Mouse (Mus musculus) hematopoietic multipotent progenitor cell, adult 10-12 weeks (in vitro differentiated cells): ENCODE measurements around the gene Clybl. TPM values are rescaled to one million over a fixed set of nuclear protein-coding genes. Genes with fewer than 3 reads are reported as not detected.

ENCODE experiments used
- polyA plus RNA-seq: library from polyadenylated mRNA; stranded (reverse); fragments of >175 nt; gene quantifications from 2 replicates; pipeline ENCODE4 v1.2.3, GENCODE M21; 2012; ENCODE audit warnings: low replicate concordance

The Clybl gene
- polyA plus RNA-seq, result 0.37 and 2.2 TPM in 2 replicates

DNA sequence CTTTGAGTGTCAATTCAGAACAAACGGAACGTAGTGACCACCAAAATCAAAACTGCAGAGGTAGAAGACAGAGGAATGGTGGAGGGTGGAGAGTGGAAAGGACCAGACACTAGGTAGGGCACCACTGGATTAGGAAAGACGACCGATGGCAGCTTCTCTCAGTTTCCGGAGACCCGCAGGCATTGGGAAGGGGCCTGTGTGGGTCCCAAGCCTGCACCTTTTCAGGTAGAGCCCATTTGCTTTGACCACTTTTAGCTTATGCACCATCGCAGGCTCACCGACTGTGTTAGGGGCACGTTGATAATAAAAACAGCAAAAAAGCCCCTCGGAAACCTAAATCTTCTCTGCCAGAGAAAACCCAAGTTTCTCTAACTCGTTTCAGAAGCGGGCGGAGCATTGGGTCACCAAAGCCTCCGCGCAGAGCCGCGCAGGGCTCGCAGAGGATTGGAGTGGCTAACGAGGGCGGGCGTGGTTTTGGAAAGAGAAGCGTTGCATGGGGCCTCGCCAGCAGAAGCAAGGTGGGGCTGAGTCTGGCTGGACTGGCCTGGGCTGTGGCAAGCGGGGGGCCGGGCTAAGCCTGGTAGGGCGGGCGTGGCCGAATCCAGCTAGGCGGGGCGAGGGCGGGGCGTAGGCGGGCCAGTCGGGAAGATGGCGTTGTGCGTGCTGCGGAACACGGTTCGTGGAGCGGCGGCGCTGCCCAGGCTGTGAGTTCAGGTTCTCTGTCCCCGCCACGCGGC lies at the start of gene Clybl:
Gene Clybl, plus strand, starts transcription at position 627 of the 737 bp plus-strand sequence.

DNA sequence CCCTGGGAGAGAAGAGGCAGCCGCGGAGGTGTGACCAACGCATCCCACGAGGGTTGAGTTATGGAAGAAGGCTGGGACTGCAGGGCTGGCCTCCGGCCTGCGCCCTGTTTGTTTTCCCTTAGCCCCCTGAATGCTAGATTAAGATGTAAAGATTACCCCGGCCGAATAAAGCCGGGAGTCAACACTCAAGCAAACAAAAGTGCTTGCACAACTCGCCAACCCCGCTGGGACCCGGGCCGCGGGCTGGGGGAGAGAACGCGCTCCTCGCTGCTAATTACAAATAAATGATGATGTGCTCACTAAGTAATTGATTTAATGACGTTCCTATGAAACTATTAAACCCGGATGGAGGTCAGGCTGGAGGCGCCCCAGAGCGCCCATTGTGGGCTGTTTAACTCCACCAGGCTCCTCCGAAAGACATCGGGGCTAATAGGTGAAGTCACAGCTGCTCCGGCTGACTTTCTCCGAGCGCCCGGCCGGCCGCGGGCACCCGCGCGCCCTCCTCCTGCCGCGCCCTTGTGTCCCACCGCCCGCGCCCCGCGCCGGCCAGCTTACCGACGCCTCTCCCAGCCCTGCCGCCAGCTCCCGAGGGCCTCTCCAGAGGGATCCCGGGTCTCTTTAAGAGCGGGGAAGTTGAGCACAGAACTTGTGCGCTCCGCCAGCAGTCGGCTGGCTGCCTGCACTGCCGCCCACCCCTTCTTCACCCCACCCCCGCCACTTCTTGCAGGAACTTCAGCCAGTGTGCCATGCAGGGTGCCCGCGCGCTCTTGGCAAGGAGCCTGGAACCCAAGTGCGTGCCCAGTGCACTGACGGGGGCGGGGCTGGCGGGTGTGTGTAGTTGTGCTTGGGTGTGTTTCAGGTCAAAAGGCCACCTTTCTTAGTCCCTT lies 269.2 kb downstream of the Clybl start, which contains the start of gene Gm5089:
Gene Gm5089, minus strand, starts transcription at position 620 of the 887 bp plus-strand sequence.

Other genes starting within 250 kb of the Clybl start
- gene Gpr183, start 216.5 kb upstream of the Clybl start, polyA plus RNA-seq, result 22.8 and 23.5 TPM in 2 replicates
- 0.26 and 0.40 TPM in 2 replicates for gene Timm8a2, start 147.0 kb upstream of the Clybl start, polyA plus RNA-seq
- 138 and 363 TPM in 2 replicates for gene Tm9sf2, start 74.7 kb upstream of the Clybl start, polyA plus RNA-seq